In the genomic region with DNA sequence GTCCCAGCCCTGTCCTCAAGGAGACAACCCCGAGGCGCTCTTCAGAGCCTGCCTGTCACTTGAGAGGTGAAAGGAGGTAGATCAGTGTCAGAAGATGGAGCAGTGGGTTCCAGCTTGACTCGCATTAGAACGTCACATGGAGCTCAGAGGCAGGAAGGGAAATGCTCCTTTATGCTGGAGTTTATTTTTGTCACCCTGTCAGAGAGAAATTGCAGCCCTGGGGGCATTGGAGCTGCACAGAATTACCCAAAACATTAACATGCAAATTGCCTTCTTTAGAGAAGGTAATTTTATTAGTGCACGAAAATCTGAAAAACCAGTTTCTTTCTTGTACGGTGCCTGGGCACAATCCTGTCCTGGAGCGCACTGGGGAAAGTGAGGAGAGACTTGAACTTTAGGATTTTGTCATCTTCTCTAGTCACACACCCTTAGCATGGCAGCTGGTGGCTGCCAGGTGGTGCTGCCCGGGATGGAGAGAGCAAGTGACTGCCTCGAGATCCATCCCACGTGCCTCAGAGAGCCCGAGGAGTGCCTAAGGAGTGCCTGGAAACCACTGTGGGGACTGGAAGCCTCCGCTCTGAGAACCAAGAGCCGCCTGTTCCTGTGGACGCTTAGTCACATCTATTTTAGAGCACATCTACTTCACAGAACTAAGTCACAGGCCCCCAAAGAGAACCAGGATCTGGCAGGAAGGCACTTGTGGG, we compare ENCODE assay signal across 9 mouse cellular contexts.
DNase-seq lines count a peak whose midpoint lies in the region; ATAC-seq and TF ChIP-seq lines count a peak whose summit lies in the region.
"Had no signal": no experiment of that assay in that cellular context is flagged by ENCODE, and none has a peak within 500 bp of the region (broad histone marks: within the 10 kb centered on the region; RNA-seq: fewer than 3 reads in every experiment).

No protein-coding gene starts in this region.

- peaks cover 30% of the 10 kb centered on the region for H3K4me1 ChIP-seq in heart, embryonic 11.5 days (ENCODE audit: control insufficient read depth, insufficient read depth, low read length)
- H3K4me1 ChIP-seq in liver, postnatal 0 days (ENCODE audit: insufficient read depth), result no peaks in the 10 kb centered on the region

- no peaks in the 10 kb centered on the region for H3K27me3 ChIP-seq in heart, embryonic 11.5 days (ENCODE audit: control insufficient read depth, insufficient read depth, low read length)
- H3K27me3 ChIP-seq in liver, postnatal 0 days (ENCODE audit: insufficient read depth, low read length), result no peaks in the 10 kb centered on the region
- H3K27me3 ChIP-seq: CH12.LX had no signal

- H3K36me3 ChIP-seq in heart, embryonic 11.5 days (ENCODE audit: control insufficient read depth, insufficient read depth, low read length), result no peaks in the 10 kb centered on the region
- no peaks in the 10 kb centered on the region for H3K36me3 ChIP-seq in liver, postnatal 0 days (replicated peaks; ENCODE audit: insufficient read depth, low read length)

- H3K9me3 ChIP-seq in heart, embryonic 11.5 days (replicated peaks; ENCODE audit: control insufficient read depth, low read length), result no peaks in the 10 kb centered on the region
- H3K9me3 ChIP-seq in liver, postnatal 0 days (ENCODE audit: low read length), result no peaks in the 10 kb centered on the region

- peak; percentile 40; the same call in 1 of the 2 replicates for ATAC-seq in heart, embryonic 11.5 days (replicated peaks; ENCODE audit: insufficient number of reproducible peaks, low FRiP score, low TSS enrichment)
- peak; percentile 39 to 49; a peak in 3 of 4 replicates for ATAC-seq in hematopoietic stem cell, adult 5-6 weeks (replicated peaks in 1 of 2; ENCODE audit: insufficient read depth in 1 of 2, low FRiP score in 2 of 2, low TSS enrichment in 1 of 2, low read depth in 1 of 2, poor library complexity in 2 of 2, severe bottlenecking in 2 of 2)
- peak; percentile 17; the same call in 1 of the 2 replicates for ATAC-seq in megakaryocyte progenitor cell, adult 5-6 weeks (replicated peaks; ENCODE audit: poor library complexity)
- ATAC-seq in liver, postnatal 0 days, result no peak

- 29% methylated on average over 14 of the region's 14 CpGs for WGBS in heart, embryonic 11.5 days (ENCODE audit: insufficient replicate concordance)
- WGBS in liver, postnatal 0 days (ENCODE audit: insufficient replicate concordance), result 36% methylated on average over 14 of the region's 14 CpGs

- TF ChIP-seq EP300 in liver, postnatal 0 days (IDR thresholded peaks at IDR 0.05; ENCODE audit: low read depth), result no peak

- no peak for TF ChIP-seq CTCF in liver, postnatal 0 days (IDR thresholded peaks at IDR 0.05; ENCODE audit: low read depth)

- H3K4me2 ChIP-seq in heart, embryonic 11.5 days, result no peak overlapping the region
- no peak overlapping the region for H3K4me2 ChIP-seq in liver, postnatal 0 days (ENCODE audit: low read depth, low read length)

- H3K27ac ChIP-seq in heart, embryonic 11.5 days (ENCODE audit: low read depth, low read length), result peak overlapping the region; percentile 48
- H3K27ac ChIP-seq in liver, postnatal 0 days (ENCODE audit: low read depth), result no peak overlapping the region

- no peak overlapping the region for H3K9ac ChIP-seq in heart, embryonic 11.5 days (ENCODE audit: low read depth, low read length)
- H3K9ac ChIP-seq in liver, postnatal 0 days (replicated peaks), result no peak overlapping the region

- no peak overlapping the region for H3K4me3 ChIP-seq in heart, embryonic 11.5 days (ENCODE audit: low read depth, low read length)
- no peak overlapping the region for H3K4me3 ChIP-seq in liver, postnatal 0 days (ENCODE audit: low read depth, low read length)

- DNase-seq in heart, adult 18-20 months, result no peak
- peak; percentile 65 for DNase-seq in 416B (ENCODE audit: low read depth)
- no peak for DNase-seq in testis, postnatal 14 days (ENCODE audit: low spot score)
- no peak for DNase-seq in urinary bladder, postnatal 14 days (ENCODE audit: low spot score)
- DNase-seq in liver, postnatal 0 days, result no peak
